Mouse (Mus musculus) cerebellum, adult 11-12 months (tissue): ENCODE results near the gene Rab3a.

ENCODE experiments used
- DNase-seq: peaks from one replicate; pipeline ENCODE4 v3.0.0; 2022

Rab3a gene

DNA sequence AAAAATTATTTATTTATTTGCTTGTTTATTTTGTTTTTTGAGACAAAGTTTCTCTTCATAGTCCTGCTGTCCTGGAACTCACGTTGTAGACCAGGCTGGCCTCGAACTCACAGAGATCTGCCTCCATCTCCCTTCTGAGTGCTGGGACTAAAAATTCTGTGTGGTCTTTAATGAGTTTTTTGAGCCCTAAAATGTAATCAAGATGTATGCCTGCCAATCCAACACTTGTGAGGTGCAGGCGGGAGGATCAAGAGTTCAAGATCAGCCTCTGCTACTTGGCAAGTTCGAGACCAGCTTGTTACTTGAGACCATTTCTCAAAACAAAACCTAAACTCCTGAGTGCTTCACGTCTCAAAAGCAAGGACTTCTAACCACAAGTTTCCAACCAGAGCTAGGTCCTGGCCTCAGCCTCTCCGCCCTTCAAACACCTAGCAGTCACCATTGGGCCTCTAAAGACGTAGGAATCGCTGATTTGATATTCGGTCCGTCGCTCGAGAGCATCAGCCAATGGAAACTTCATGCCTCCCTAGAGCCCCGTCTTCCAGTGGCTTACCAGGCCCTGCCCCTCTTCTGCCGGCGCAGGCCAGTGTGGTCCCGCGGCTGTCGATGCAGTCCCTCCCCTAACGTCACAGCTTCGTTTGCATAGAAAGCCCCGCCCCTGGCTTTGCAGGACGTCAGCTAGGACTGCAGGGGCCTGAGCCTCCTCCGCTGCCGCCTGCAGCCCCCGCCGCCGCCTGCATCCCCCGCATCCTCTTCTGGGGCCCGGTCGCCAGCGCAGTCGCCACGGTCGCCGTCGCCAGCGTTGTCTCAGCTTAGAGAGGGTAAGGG lies at the start of gene Rab3a:
TSS of gene Rab3a (plus strand) at position 637 of the 828 bp plus-strand sequence.
- peak; percentile 98 for DNase-seq

DNA sequence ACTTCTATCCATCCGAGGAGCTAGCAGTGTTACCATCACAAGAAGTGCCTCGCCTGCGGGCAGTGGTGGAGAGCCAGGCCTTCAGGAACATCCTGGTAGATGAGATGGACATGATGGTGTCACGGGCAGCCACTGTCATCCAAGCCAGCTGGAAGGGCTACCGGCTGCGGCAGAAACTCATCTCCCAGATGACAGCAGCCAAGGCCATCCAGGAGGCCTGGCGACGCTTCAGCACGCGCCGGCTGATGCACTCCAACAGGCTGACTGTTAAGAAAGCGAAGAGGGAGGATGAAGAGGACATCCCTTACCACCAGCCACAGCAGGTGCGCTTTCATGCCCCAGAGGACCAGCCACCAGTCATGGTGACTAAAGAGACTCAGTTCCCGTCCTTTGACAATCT lies 46.2 kb upstream of the Rab3a start:
- no peak for DNase-seq

DNA sequence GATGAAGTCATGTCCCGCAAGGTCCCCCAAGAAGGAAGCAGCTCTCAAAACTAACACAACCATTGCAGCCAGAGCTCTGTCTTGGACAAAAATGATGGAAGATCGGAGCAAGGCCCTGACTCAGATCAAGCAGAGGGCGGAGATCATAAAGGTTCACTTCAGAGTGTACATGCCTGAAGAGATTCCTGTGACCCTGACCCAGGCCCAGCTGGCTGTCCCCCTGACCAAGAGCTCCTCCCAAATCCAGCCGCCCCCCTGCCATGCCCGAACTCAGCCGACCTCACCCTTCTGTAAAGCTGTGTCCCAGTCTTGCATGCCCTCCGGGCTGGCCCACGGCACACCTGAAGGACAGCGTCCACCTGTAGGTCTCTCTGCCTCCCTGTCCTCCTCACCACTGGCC lies 44.7 kb upstream of the Rab3a start:
- DNase-seq, result no peak

DNA sequence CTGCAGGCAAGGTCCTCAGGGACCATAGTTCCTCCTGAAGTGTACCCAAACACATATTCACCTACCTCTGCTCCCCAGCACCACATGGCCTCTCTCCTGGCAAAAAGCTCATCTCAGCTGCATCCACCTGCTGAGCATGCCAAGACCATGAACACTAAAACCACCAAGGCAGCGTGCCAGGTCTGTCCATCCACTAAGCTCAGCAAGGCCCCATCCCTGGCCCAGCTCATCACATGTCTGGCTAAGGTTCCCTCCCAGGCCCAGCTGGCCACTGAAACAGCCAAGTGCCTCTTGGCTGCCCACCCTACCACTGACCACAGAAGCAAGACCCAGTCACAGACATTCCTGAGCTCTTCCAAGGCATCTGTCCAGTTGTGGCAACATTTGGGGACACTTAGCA lies 44.2 kb upstream of the Rab3a start:
- no peak for DNase-seq

DNA sequence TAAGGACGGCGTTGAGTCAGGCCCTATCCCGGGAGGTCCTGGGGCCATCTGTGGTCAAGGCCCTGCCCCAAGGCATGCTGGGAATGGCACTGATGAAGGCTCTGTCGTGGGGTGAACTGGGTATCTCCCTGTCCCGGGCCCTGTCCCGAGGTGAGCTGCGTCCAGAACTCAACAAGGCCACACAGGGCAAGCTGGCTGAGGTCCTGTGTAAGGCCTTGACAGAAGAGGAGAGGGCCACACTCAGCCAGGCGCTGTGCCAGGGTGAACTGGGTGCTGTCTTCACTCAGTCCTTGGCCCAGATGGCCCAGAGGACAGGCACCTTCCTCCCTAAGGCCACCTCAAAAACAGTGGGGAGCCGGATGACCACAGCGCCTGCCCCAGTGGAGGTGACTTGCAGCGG lies 43.4 kb upstream of the Rab3a start:
- DNase-seq, result peak; percentile 33

DNA sequence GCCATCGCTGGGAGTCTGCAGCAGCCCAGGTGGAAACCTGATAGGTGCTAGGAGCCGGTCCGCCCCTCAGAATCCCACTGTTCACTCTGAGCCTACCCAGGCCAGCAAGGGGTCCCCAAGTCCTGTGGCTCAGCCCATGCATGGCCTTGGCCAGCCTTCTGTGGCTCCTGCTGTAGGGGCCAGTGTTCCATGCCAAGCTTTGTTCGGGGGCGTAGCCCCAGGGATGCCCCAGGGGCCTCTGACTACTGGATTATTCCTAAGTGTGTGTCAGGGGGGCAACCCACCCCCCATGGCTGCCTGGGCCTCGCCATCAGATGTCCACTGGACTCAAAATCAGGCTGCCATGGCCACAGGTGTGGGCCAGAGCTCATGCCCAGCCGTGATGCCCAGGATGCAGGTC lies 40.5 kb upstream of the Rab3a start:
- no peak for DNase-seq

DNA sequence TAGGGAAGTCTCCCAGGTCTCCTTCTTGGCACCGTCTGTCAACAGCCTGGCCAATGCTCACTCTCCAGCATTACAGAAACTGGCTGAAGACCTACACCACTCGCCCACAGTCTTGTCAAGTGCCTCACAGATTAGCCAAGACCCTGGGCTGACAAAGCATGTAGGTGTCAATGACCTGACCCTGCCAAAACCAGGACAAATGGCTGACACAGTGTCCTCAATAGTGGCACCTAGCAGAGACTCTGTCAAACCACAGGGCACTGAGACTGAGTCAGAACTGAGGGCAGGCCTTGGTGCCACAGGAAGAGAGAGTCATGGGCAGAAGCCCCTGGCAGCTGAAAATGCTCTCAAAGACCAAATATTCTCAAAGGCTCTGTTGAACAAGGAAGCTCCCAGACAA lies 39.4 kb upstream of the Rab3a start:
- no peak for DNase-seq

DNA sequence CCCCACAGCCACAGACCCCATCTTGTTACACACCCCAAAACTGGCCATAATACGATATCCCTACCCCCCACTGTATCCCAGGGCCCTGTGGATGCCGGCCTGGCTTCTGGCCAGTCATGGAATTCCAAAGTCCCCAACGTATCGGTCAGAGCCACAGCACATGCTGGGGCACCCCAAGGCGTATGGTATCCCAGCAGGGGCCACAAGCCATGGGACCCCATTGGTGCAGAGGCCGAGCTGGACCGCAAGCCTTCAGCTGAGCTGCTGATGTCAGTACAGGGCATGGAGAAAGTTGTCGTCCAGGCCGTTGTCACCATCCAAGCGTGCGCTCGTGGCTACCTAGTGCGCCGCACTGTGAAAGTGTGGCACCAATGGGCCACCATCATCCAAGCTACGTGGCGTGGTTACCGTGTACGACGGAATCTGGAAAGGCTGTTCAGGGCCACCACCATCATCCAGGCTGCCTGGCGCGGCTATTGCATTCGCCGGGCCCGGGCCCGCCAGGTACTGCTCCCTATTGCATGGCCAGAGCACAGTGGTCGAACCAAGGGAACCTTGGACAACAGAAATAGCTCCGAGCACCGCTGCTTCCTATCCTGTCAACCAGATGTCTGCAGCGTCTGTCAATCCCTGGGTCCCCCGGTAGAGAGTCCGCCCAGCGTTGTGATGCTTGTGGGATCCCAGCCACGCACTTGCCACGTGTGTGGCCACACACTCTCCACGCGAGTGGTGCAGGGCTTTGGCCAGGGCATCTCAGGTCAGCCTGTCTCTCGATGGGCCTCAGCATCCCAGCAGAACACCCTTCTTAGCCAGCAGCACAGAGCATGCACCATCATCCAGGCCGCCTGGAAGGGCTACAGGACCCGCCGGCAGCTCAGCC lies 37.7 kb upstream of the Rab3a start:
- peak; percentile 23 for DNase-seq

DNA sequence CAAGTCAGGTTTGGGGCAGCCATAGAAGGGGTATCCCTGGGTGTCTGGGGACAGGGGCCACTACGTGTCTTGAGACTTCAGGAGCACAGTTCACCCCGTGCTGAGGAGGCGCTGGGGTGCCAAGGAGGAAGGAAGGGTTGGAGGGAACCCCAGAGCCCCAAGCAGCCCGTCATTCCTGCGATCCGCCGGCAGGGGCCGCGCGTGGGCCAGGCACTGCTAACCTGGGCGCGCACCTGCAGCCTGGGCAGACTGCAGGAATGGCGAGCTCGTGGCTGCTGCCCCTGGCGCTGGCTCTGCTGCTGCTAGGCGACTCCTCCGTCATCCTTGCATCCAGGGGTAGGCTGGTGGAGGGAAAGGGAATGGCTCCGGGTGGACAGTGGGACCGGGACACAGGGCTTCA lies 36.2 kb upstream of the Rab3a start, which contains the start of gene Gm3336:
TSS of gene Gm3336 (plus strand) at position 247 of the 400 bp plus-strand sequence.
- DNase-seq, result peak; percentile 74

DNA sequence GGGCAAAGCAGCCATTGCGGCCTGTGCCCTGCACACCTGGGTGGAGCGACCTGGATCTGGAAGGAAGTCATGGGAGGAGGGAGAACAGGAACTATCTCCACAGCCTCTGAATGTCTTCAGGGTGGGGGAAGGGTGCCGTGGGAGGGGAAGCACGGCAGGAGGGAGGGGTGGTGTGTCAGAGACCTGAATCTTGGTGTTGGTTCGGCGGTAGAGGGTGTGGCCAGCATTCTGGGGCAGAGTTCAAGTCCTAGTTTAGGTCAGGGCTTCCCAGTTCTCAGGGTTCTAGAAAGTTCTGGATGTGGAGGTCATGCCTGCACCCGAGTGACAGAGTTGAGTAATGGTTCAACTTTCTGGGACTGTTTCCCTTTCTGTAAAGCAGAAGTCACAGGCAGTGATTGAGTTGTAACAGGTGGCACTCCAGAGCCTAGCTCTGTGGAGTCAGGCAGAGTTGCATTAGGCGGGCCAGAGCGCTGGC lies 34.6 kb upstream of the Rab3a start:
- DNase-seq, result peak; percentile 32

DNA sequence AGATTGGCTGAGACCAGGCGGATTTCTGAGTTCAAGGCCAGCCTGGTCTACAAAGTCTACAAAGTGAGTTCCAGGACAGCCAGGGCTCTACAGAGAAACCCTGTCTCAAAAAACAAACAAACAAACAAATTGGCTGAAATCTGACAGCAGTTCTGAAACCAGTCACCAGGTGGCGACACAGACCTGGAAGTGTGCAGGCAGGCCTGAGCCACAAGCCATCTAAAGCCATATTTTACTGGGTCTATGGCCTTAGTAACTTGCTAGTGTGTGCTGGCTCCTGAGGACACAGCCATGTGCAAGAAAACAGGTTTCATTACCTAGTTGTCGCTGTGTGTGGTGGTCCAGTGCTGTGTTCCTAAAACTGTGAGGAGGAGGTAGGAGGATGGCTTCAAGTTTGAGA lies 33.7 kb upstream of the Rab3a start:
- DNase-seq, result peak; percentile 60

DNA sequence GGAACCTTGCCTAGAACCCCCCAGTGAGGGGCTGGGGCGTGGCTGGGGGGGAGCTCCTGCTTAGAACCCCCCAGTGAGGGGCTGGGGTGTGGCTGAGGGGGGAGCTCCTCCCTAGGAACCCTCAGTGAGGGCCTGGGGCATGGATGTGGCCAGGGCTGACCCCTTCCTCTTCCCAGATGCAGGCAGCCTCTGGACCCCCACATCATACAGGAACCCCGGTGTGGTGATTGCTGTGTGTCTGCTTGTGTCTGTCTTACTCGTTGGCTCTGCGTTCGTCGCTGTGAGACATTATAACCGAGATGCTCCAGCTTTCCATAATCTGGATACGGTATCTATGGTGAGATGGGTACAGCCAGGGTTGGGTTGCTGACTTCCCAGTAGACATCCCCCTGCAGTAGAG lies 32.9 kb upstream of the Rab3a start:
- DNase-seq, result peak; percentile 19

DNA sequence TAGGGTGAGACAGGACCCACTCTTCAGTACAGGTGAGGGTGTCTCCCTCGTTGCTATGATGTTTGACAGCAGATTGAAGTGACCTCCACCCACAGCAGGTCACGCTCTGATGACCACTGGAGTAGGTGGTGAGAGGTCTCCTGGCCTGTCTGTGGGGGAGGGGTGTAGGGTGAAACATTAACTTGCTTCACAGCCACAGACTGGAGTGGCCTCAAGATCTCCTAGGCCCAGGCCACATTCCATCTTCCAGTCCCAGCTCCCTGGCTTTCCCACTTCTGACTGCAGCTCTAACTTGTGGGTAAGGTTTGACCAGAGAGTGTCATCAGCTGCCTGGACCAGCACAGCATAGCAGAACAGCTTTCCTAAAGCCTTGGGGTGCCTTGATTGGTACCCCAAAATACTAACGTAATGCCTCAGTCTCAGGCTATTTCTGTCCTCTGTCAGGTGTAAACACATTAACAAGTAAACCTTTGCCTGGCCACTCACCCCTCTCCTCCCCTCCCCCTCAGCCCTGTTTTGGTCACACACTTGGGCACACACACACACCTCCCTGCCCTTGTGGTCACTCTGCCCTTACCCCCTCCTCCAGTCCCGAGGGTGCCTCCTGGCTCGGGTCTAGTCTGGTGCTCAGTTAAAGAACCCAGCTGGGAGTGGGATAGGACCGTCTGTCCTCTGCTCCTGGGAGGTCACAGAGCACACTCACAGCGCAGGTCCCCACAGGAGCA lies 30.8 kb upstream of the Rab3a start, which contains the start of gene Pde4c:
TSS of gene Pde4c (plus strand) at position 235 of the 725 bp plus-strand sequence.
- DNase-seq, result no peak

DNA sequence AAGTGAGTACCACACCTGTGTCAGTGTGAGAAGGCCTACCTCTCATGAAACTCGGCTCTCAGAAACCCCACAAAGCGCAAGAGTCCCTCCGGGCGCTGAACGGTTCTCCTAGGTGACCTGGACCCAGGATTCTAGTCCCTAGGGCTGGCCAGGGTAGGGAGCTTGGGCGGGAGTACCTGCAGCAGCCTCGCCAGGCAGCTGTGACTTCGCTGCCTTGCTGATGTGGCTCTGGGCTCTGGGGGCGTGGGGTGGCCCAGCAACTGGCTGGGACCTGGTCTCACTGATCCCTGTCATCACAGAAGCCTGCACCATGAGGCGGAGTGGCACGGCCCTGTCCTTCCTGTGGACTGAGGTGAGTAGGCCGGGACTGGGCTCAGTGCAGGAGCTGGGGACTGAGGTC lies 30.3 kb upstream of the Rab3a start:
- no peak for DNase-seq

DNA sequence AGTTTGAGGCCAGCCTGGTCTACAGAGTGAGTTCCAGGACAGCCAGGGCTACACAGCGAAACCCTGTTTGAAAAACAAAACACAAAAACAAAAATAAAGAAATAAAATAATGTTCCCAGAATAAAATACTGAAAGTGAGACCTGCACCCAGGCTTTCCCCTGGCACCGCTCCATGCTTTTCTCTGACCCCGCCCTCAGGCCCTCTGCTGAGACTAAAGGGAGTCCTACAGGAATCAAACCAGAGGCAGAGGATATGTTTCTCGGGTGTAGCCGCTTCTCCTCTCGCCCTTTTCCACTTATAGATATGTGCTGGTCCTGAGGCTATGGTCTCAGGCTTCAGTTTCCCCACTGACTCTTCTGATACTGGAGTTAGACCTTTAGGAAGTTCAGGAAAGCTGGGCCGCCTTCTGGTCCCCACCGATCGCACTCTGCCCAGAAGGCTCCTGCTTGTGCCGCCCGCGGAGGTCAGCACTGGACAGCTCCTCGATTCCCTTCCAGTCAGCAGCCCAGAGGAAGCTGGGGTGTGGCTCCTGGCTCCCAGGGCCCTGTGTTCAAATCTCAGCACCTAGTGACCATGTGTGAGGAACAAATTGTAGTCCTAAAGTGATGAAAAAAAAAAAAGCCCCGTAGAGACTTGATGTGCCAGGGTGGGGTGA lies 28.6 kb upstream of the Rab3a start:
- no peak for DNase-seq

DNA sequence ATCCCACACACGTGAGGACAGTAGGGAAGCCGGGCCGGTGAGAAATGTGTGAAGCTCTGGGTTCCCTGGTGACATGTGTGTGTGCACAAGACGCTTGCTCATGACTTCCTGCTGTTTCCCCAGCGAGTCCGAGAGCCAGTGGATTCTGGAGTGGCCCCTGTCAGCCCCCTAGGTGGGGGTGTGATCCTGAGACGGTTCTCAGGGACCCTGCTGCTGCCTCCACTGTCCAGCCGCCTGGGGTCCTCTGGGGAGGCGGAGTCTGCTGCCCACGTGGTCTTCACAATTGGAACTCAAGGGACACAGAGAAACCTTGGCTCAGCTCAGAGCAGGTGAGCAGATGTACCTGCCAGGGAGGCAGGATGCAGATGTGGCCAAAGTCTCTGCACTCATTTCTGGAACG lies 27.8 kb upstream of the Rab3a start:
- no peak for DNase-seq

DNA sequence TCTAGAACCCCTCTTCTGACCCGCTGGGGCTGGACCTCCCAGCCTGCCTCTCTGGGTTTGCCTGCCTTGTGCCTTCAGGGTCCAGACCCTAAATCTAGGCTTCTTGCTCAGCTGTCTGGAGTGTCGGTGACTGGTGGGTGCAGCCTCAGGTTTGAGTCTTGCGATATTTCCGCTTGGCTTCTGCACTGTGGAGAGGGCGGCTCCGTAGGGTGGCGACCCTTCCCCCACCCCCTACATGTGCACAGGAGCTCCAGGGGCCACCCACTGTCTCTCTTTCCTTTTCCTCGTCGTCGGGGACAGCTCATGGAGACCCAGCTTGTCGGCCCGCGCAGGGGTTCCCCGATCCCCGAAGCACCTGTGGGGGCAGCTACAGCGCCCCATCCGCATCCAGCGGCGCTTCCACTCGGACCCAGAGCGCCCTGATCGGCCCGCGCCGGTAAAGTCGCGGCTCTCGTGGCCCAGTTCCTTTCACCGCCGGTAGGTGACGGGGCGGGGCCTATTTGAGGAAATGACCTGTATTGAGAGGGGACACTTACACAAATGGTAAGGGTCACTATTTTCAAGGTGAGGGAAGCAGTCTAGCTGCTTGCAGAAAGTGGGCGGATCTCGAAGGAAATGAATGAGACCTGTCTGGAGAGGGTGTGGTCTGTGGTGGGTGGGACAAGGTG lies 24.5 kb upstream of the Rab3a start:
- no peak for DNase-seq

DNA sequence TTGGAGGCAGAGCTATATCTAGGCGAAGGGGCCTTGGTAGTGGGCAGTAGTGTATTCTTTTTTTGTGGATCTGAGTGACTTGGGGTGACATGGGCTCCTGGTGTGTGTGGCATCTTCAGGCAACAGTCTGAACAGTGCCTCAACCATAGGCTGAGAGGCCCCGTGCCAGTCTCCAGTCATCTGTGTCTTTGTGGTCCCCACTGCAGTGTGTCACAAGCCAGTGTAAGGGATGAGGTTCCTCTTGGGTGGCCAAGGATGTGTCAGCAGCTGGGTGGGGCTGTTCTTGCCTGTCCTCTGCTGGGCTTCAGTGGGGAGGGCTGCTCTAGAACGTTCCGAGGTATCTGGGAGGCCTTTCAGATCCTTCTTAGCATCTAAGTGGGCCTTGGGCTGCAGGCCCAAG lies 23.5 kb upstream of the Rab3a start:
- no peak for DNase-seq

DNA sequence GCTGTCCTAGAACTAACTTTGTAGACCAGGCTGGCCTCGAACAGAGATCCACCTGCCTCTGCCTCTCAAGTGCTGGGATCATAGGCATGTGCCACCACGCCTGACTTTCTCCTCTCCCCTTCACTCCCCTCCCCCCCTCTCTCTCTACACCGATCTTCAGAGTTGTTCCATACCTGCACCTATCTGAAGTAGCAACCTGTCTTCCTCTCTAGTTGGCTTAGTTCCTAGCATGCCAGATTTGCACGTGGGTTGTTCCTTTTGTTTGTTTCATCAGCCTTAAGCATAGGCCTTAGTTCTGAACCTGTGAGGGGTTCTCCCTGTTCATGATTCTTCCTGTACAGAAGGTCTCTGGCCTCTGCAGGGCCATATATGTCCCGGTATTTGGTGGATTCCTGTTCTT lies 16.8 kb upstream of the Rab3a start:
- no peak for DNase-seq

DNA sequence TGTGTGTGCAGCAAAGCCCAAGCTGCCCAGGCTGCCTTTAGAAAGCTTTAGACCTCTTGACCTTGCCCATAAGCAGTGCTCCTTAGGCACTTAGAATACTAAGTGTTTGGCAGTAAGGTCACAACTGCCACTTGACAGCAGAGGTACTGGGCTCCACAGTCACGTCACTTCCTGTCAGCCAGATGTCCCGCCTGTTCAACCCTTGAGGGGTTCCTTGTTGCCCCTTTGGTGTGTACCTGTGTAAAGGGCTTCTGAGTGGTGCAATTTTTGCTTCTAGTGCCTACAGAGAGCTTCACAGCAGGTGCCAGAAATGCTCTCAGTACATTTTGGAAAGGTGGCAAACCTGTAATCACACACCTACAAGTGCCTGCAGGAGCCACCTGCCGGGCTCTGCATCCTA lies 16.3 kb upstream of the Rab3a start:
- no peak for DNase-seq

DNA sequence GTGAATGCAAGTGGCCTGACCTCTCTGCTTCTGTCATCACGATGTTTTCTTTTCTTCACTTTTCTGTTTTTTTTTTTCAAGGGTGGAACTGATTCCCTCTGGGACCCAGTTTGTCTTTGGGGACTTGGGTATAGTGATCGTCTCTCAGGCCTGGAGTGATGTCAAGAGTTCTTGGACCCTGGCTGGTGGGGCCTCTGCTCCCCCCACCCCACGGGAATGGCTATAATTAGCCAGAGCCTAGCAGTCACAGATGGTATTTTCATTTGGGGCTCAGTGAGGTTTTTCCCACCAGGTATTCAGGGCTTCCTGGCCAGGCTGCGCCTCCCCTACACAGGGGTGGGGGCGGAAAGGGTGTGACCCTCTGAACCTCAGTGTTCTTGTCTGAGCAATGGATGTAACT lies 12.8 kb upstream of the Rab3a start:
- no peak for DNase-seq

DNA sequence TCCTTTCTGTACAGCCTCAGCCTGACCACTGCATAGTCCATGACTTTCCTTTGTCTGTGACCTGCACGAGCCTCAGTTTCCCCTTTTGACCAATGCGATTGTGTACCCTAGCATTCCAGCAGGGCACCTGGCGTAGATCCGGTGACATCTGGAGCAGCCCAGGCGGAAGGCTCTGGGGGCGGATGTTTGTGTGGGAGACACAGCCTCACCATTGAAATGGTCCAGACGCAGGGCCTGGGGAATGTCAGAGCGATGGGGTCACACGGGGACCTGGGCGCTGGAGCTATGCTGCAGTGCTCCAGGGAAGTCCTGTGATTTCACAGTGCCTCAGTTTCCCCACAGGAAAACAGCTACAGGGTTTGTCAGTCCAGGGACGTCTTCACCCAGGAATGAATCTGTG lies 12.3 kb upstream of the Rab3a start:
- no peak for DNase-seq
